Mouse (Mus musculus) hindbrain, embryonic 11.5 days (tissue): ENCODE measurements around the gene Timm23. TPM values are rescaled to one million over a fixed set of nuclear protein-coding genes. Genes with fewer than 3 reads are reported as not detected.

ENCODE experiments used
- ATAC-seq: fragments of 200-750 bp; cut with Nextera tagmentation; 2 replicates; pipeline ENCODE4 v1.8.0; 2017; ENCODE audit warnings: mild to moderate bottlenecking, moderate TSS enrichment, moderate library complexity; ENCODE audit not compliant: low FRiP score
- DNase-seq: peaks from one replicate; pipeline ENCODE4 v3.0.0-alpha.2; 2015; ENCODE audit warnings: low spot score
- H3K27ac ChIP-seq: fragments of 300-500 bp; sonication (generic); 2 replicates; pipeline ENCODE4 v1.5.1; 2014; ENCODE audit warnings: mild to moderate bottlenecking, low read depth, low read length
- H3K27me3 ChIP-seq: fragments of 300-500 bp; sonication (generic); 2 replicates; pipeline ENCODE4 v1.6.1; 2014; ENCODE audit warnings: mild to moderate bottlenecking, low read length, moderate library complexity, mixed read lengths; ENCODE audit not compliant: control insufficient read depth, insufficient read depth
- H3K36me3 ChIP-seq: fragments of 300-500 bp; sonication (generic); 2 replicates; pipeline ENCODE4 v1.6.1; 2014; ENCODE audit warnings: mild to moderate bottlenecking, low read length, moderate library complexity, mixed read lengths; ENCODE audit not compliant: control insufficient read depth, insufficient read depth
- H3K4me1 ChIP-seq: fragments of 300-500 bp; sonication (generic); replicated peaks from 2 replicates; pipeline ENCODE4 v1.6.1; 2014; ENCODE audit warnings: low read length, mixed read lengths; ENCODE audit not compliant: control insufficient read depth, insufficient read depth
- H3K4me2 ChIP-seq: fragments of 300-500 bp; sonication (generic); replicated peaks from 2 replicates; pipeline ENCODE4 v1.6.1; 2014; ENCODE audit warnings: mild to moderate bottlenecking, low read depth, low read length
- H3K4me3 ChIP-seq: fragments of 300-500 bp; sonication (generic); 2 replicates; pipeline ENCODE4 v1.5.1; 2014; ENCODE audit warnings: low read depth, low read length
- H3K9ac ChIP-seq: fragments of 300-500 bp; sonication (generic); 2 replicates; pipeline ENCODE4 v1.6.1; 2014; ENCODE audit warnings: low read depth, low read length
- H3K9me3 ChIP-seq: fragments of 300-500 bp; sonication (generic); 2 replicates; pipeline ENCODE4 v1.6.1; 2016; ENCODE audit warnings: low read length; ENCODE audit not compliant: control insufficient read depth
- WGBS: fragments of 180-500 bp; shearing (Covaris S2); extraction: QIAGEN DNeasy Blood & Tissue Kit; methylation state at CpG from one replicate; pipeline ENCODE4 v1.1.7; 2014; 5-methylcytosine and 5-hydroxymethylcytosine counted together
- polyA plus RNA-seq: library from polyadenylated mRNA; unstranded; fragments of >200 nt; fragmentation: Nextera tagmentation; extraction: Ambion mirVana; gene quantifications from 2 replicates; pipeline ENCODE4 v1.2.1, GENCODE M21; 2014

Gene Timm23
- polyA plus RNA-seq, 1 experiment from 2014 or later, result 257 TPM

GRCm38 (mm10) chr14:32161090-32161885 lies 40.4 kb downstream of the Timm23 start:
- no peaks in the 10 kb centered on the region for H3K27me3 ChIP-seq
- no peaks in the 10 kb centered on the region for H3K36me3 ChIP-seq
- H3K4me2 ChIP-seq, result no peak overlapping the region; the same call in 1 of the 2 replicates
- ATAC-seq (no peak), DNase-seq (no peak)
- H3K9me3 ChIP-seq, result no peaks in the 10 kb centered on the region
- H3K9ac ChIP-seq, result no peak overlapping the region
- H3K4me1 ChIP-seq, result peaks cover 8% of the 10 kb centered on the region; the same call in 1 of the 2 replicates
- no peak overlapping the region for H3K27ac ChIP-seq
- WGBS, result 92% methylated on average over 12 of the region's 12 CpGs
- H3K4me3 ChIP-seq, result no peak overlapping the region

GRCm38 (mm10) chr14:32160563-32160962 lies 41.1 kb downstream of the Timm23 start:
- Histone ChIP-seq H3K9ac (peak overlapping the region; percentile 83), H3K27ac (peak overlapping the region; percentile 75), H3K4me1 (peaks cover 8% of the 10 kb centered on the region; the same call in 1 of the 2 replicates), H3K27me3 (no peaks in the 10 kb centered on the region), H3K4me3 (peak overlapping the region; percentile 85), H3K9me3 (no peaks in the 10 kb centered on the region), H3K36me3 (no peaks in the 10 kb centered on the region), H3K4me2 (peak overlapping the region; percentile 84)
- 47% methylated on average over 7 of the region's 7 CpGs for WGBS
- DNase-seq (no peak), ATAC-seq (no peak)

- peak within 1 kb of the TSS; percentile 75 for H3K27ac ChIP-seq
- peak within 1 kb of the TSS; percentile 83 for H3K9ac ChIP-seq
- H3K27me3 ChIP-seq, result no peaks in the 10 kb centered on the region
- ATAC-seq (peak; percentile 97), DNase-seq (peak; percentile 100)
- under 1% methylated on average over 40 of the region's 40 CpGs for WGBS
- H3K4me1 ChIP-seq, result peaks cover 4% of the 10 kb centered on the region; the same call in 1 of the 2 replicates
- H3K4me3 ChIP-seq, result peak within 1 kb of the TSS; percentile 85
- H3K4me2 ChIP-seq, result peak within 1 kb of the TSS; percentile 84
- H3K36me3 ChIP-seq, result no peaks in the 10 kb centered on the region
- no peaks in the 10 kb centered on the region for H3K9me3 ChIP-seq
These were observed 41.9 kb downstream of the Timm23 start, which contains the start of gene Ncoa4 for GRCm38 (mm10) chr14:32159690-32160246. TSS of gene Ncoa4 (plus strand) at chr14:32159865.

- Histone ChIP-seq H3K4me1 (peaks cover 4% of the 10 kb centered on the region; the same call in 1 of the 2 replicates), H3K4me2 (peak overlapping the region; percentile 84), H3K27ac (no peak overlapping the region), H3K36me3 (no peaks in the 10 kb centered on the region), H3K27me3 (no peaks in the 10 kb centered on the region), H3K9me3 (no peaks in the 10 kb centered on the region), H3K9ac (peak overlapping the region; percentile 83), H3K4me3 (peak overlapping the region; percentile 85)
- ATAC-seq, result peak; percentile 63
- 32% methylated on average over 4 of the region's 4 CpGs for WGBS
- DNase-seq, result peak; percentile 25
These were observed 42.5 kb downstream of the Timm23 start for GRCm38 (mm10) chr14:32159150-32159670.

GRCm38 (mm10) chr14:32154758-32155157 lies 46.9 kb downstream of the Timm23 start:
- Histone ChIP-seq H3K4me2 (no peak overlapping the region), H3K27ac (no peak overlapping the region), H3K4me1 (no peaks in the 10 kb centered on the region), H3K27me3 (no peaks in the 10 kb centered on the region), H3K4me3 (no peak overlapping the region), H3K36me3 (no peaks in the 10 kb centered on the region), H3K9ac (no peak overlapping the region), H3K9me3 (no peaks in the 10 kb centered on the region)
- 92% methylated on average over 6 of the region's 6 CpGs for WGBS
- ATAC-seq (no peak), DNase-seq (no peak)

GRCm38 (mm10) chr14:32153156-32153555 lies 48.5 kb downstream of the Timm23 start:
- Histone ChIP-seq H3K4me3 (no peak overlapping the region), H3K27ac (no peak overlapping the region), H3K27me3 (no peaks in the 10 kb centered on the region), H3K9ac (no peak overlapping the region), H3K9me3 (no peaks in the 10 kb centered on the region), H3K4me2 (no peak overlapping the region), H3K4me1 (no peaks in the 10 kb centered on the region), H3K36me3 (no peaks in the 10 kb centered on the region)
- WGBS, result 90% methylated on average over 2 of the region's 2 CpGs
- no peak for ATAC-seq
- no peak for DNase-seq

- no peaks in the 10 kb centered on the region for H3K9me3 ChIP-seq
- H3K9ac ChIP-seq, result no peak overlapping the region
- H3K4me2 ChIP-seq, result no peak overlapping the region
- no peaks in the 10 kb centered on the region for H3K27me3 ChIP-seq
- ATAC-seq (no peak), DNase-seq (no peak)
- no peak overlapping the region for H3K4me3 ChIP-seq
- no peaks in the 10 kb centered on the region for H3K36me3 ChIP-seq
- H3K27ac ChIP-seq, result no peak overlapping the region
- no peaks in the 10 kb centered on the region for H3K4me1 ChIP-seq
- WGBS, result 91% methylated on average over 18 of the region's 18 CpGs
These were observed 49.3 kb downstream of the Timm23 start for GRCm38 (mm10) chr14:32152243-32152965.

- DNase-seq (no peak), ATAC-seq (no peak)
- H3K4me2 ChIP-seq, result no peak overlapping the region
- no peaks in the 10 kb centered on the region for H3K36me3 ChIP-seq
- no peaks in the 10 kb centered on the region for H3K27me3 ChIP-seq
- 92% methylated on average over 2 of the region's 2 CpGs for WGBS
- H3K27ac ChIP-seq, result no peak overlapping the region
- no peaks in the 10 kb centered on the region for H3K9me3 ChIP-seq
- H3K4me3 ChIP-seq, result no peak overlapping the region
- no peak overlapping the region for H3K9ac ChIP-seq
- H3K4me1 ChIP-seq, result no peaks in the 10 kb centered on the region
These were observed 50.8 kb downstream of the Timm23 start for GRCm38 (mm10) chr14:32150872-32151271.
